Mouse (Mus musculus): ENCODE measurements around the gene Gdf1.

The Gdf1 gene

DNA sequence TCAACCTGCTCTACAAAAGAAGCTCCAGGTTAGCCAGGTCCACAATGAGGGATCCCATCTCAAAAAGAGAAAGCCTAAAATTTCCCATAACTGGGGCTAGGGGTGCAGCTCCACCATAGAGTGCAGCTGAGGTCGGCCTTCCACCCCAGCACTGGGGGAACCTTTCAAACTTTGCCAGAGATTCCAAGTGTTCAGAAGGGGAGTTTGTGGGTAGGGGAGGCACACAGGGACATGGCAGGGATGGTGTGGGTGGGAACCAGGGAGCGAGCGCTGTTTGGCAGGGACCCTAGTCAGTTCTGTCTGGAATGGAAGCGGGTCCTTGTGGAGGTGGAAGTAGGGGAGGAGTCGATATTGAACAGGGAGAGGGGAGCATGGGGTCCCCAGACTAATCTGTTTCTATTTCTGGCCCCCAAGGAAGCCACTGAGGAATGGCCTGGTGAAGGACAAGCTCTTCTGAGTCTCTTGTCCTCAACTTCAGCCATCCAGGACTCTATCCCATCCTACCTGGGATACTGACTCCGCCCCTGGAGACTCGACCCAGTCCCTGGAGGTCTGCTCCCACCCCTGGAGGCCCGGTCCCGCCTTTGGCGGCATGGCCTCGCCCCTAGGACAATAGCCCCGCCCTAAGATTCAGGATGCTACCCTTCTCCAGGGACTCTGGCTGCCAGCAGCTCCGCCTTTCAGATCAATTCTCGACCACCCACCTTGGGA is at the start of gene Gdf1:
Gdf1 (plus strand) TSS at position 694 of the 711 bp plus-strand sequence.
- WGBS, result 35% methylated on average over 14 of the region's 14 CpGs

DNA sequence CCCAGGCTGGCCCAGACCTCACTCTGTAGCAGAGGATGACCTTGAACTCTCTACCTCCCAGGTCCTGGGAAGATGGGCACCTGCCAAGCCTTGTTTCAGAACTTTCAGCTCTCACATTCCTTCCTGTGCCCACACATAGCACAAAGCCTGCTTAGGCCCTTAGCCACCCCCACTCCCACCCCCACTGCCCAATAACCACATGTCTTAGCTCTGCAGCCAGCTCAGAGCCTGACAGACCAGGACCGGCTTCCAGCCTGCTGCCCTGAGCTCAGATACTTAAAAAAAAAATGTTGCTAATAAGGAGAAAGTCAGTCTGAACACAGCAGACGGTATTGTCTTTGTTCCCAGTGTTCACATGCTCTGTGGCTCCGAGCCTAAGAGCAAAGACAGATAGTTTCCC is 48.6 kb upstream of the Gdf1 start:
- 32% methylated on average over 3 of the region's 3 CpGs for WGBS

- WGBS, result 3% methylated on average over 36 of the region's 36 CpGs
Measured at GRCm38 (mm10) chr8:70282603-70283135, 46.9 kb upstream of the Gdf1 start, which contains the start of gene Homer3. TSS of gene Homer3 (plus strand) at chr8:70282827.

DNA sequence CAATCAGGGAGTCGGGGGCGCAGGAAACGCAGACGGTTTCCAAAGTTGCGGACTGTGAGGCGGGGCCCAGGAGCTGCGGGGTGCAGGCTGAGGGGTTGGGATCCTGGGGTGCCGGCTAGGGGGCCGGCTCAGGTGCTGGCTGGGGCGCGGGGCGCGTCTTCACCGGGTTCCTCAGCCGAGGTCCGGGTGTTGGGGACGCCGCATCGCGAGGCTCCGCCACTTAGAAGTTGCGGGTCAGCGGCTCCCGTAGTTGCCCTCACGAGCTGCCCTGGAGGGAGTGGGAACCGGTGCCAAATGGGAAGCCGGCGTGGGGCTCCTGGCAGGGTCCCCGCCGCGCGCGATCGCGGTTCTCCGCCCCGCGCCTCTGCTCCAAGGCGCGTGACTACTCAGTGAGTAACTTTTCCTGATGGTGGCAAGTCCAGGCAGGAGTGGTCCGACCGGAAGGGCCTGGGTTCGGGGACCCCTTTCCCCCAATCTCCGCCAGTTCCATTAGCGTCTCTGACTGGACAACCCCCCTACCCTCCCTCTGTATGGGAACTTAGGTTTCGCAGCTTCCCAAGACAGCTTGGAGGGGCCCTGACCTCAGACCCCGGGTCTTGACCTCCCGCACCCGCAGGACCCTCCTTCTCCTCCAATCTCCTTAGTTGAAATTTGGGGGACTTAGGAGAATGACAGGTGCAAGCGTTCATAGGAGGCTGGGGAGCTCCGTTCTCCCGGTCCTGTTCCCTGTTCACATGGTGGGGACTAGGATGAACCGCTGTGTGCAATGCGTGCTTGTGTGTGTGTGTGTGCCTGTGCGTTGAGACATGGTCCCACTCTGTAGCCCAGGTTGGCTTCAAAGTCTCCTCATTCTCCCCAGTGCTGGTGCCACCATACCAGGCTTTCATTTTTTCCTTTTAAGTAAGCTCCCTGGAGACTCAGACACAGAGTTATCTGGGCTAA is 46.2 kb upstream of the Gdf1 start:
- 2% methylated on average over 53 of the region's 55 CpGs for WGBS

GRCm38 (mm10) chr8:70284421-70284820 is 45.2 kb upstream of the Gdf1 start:
- WGBS, result 84% methylated on average over 5 of the region's 5 CpGs

GRCm38 (mm10) chr8:70285304-70285703 is 44.3 kb upstream of the Gdf1 start:
- WGBS, result 97% methylated on average over 15 of the region's 15 CpGs

- WGBS, result 93% methylated on average over 8 of the region's 8 CpGs
Measured at GRCm38 (mm10) chr8:70286737-70287136, 42.9 kb upstream of the Gdf1 start.

GRCm38 (mm10) chr8:70293988-70294405 is 35.6 kb upstream of the Gdf1 start:
- WGBS, result 44% methylated on average over 5 of the region's 5 CpGs

- 78% methylated on average over 3 of the region's 3 CpGs for WGBS
Measured at GRCm38 (mm10) chr8:70300881-70301280, 28.7 kb upstream of the Gdf1 start.

DNA sequence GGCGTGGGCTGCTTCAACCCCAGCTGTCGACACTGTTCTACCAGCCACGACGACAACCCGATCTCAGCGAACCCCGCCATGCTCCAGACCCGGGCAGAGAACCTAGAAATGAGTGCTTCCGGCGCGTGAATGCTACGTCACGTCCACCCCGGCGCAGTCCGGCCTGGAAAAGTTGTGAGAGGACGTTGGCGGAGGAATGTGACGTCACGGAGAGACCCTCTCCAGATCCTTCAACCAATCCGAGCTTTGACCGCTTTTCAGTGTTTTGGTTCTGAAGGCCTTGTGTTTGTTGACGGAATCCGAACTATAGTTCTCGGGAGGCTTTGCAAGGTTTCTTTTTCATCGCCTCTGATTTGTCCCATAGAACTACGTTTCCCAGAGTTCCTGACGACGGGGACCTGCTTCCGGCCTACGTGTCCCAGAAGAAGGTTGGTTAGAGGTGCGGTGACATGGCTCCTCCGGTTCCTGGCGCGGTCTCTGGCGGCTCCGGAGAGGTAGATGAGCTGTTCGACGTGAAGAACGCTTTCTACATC is 27.2 kb upstream of the Gdf1 start, which contains the start of the genes Ddx49 and Cope:
Ddx49 (minus strand) TSS at position 132 of the 533 bp plus-strand sequence.
Cope (plus strand) TSS at position 161 of the 533 bp plus-strand sequence.
- under 1% methylated on average over 40 of the region's 40 CpGs for WGBS

GRCm38 (mm10) chr8:70302901-70303300 is 26.7 kb upstream of the Gdf1 start:
- 4% methylated on average over 16 of the region's 16 CpGs for WGBS

DNA sequence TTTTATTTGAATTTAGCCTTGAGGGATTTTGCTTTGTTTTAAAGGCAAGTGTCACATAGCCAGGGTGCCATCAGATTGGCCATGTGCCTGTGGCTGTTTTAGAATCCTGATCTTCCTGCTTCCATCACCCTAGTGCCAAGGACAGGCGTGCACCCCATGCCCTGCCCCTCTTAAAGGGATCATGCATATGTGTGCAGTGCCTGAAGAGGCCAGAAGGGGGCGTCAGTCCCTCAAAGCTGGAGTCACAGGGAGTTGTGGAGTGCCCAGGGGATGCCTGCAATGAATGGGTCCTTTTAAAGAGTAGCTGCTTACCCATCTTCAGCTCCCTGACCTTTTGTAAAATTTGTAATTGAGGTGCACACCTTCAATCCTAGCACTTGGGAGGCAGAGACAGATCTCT is 20.3 kb upstream of the Gdf1 start:
- WGBS, result 26% methylated on average over 2 of the region's 2 CpGs

GRCm38 (mm10) chr8:70313399-70313798 is 16.2 kb upstream of the Gdf1 start:
- 54% methylated on average over 2 of the region's 2 CpGs for WGBS

DNA sequence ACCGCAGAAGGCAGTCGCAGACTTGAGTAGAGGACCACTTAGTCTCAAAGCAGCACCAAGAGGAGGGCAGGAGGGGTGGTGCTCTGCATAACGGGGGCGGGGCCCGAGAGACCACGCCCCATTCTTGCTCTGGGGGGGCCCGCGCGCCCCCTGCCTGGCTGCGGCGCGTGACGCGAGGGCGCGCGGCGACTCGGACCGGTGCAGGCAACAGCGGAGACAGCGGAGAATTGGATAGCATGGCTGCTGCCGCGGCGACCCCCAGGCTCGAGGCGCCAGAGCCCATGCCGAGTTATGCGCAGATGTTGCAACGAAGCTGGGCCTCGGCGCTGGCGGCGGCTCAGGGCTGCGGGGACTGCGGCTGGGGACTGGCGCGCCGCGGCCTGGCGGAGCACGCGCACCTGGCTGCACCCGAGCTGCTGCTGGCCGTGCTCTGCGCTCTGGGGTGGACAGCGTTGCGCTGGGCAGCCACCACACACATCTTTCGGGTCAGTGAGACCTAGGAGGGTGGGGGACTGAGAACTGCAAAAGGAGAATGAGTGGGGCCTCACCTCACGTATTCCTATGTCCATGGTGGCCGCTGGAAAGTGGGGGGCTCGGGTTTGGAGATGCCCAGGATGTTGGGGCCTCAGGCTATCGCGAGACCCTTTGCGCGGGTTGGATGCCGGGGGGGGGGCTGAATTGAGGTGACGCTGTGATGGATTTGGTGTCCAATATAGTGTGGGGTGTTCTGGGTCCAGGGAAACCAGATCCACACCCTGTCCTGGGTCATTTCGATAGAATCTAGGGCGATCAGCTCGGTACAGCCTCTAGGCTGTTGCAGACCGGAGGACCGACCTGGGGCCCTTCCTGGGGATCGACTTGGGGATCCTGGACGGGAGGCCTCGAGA is 13.8 kb upstream of the Gdf1 start, which contains the start of gene Cers1:
Cers1 (plus strand) TSS at position 152 of the 887 bp plus-strand sequence.
- WGBS, result 2% methylated on average over 66 of the region's 66 CpGs

DNA sequence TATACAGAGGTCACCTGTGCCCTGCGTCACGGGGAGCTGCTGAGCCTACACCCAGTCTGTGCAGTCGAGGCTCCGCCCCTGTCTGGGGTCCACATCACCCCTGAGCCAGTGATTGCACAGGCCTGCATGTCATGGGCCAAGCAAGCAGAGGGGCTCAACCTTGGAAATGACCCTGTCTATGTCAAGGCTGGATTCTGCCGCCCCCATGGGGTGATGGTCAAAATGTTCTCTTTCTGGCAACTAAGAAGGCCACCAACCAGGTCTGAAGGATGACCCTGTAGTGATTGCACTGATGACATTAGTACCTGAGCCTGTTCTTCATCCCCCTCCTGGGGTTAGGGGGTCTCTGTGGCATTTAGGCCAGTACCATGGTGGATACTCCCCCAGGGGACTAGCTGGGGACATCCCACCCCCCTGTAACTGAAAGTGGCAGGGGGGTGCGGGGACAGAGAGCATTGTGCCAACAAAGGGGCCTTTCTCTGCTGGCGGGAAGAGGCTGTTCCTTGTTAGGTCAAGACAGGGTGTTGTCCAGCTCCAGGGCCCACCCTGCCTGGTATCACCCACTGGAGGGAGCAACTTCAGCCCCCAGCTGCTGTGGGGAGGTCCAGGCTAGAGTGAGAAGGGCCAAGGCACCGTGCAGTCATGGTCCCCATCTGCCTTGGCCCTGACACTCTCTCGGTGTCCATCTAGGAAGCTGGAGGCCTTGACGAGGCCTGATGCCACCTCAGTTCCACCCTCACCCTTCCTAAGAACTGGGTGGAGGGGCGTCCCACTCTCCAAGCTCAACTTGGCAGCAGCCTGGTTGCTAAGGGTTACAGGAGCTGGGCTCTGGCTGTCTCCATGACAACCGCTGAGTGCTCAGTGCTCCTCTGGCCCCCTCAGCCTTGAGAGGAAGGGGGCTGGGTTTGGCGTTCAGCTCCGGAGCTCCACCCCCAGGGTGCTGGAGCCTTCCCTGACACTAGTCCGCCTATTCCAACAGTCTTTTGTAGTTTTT is 12.8 kb upstream of the Gdf1 start:
- 9% methylated on average over 15 of the region's 15 CpGs for WGBS

DNA sequence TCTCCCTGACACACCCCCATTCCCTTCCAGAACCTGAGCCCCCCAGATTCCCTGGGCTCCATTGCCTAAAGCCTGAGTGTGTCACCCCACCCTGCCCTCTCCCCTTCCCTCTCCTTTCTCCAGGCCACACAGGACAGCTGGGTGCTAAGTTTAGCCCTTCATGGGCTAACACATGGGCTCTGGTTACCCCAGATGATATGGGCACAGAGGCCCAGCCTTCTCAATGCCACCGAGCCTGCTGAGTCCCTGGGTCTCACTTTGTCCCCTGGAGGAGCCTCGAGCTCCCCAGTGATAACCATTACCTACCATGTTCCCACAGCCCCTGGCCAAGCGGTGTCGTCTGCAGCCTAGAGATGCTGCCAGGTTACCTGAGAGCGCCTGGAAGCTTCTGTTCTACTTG is 11.7 kb upstream of the Gdf1 start:
- WGBS, result 74% methylated on average over 5 of the region's 5 CpGs

DNA sequence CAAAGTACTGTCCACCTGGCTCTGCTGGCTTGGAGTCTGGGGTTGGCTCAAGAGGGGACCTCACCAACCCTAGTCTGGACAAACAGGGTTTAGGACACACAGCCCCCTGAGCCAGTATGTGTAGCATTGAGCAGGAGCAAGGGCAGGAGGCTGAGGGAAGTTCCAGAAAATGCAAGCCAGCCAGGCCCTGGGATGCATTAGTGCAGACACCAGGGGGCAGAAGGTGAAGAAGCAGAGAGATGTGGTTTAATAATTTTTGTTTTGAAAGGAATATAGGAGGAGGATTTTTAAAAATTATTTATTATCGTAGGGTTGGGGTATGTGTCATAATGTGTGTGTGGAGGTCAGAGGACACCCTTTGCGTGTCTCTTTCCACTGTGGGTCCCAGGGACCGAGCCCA is 5.9 kb upstream of the Gdf1 start:
- 92% methylated on average over 3 of the region's 3 CpGs for WGBS

GRCm38 (mm10) chr8:70327512-70327911 is 2.1 kb upstream of the Gdf1 start:
- 72% methylated on average over 6 of the region's 6 CpGs for WGBS
